Mouse (Mus musculus): Measurements from ENCODE around the gene Hsd3b1. TPM values are rescaled to one million over a fixed set of nuclear protein-coding genes. Genes with fewer than 3 reads are reported as not detected.

Gene Hsd3b1
- polyA plus RNA-seq, 1 experiment from 2014 or later: 0.26 TPM

Other genes with a start within 250 kb of the Hsd3b1 start
- gene Hsd3b5, start 229.5 kb downstream of the Hsd3b1 start, polyA plus RNA-seq (2015; fragmentation: Nextera tagmentation; extraction: Ambion mirVana): not detected in 2 replicates
- gene Hsd3b2, start 135.3 kb downstream of the Hsd3b1 start, polyA plus RNA-seq (2015; fragmentation: Nextera tagmentation; extraction: Ambion mirVana): not detected in 2 replicates
- not detected in 2 replicates for gene Hsd3b3, start 96.7 kb downstream of the Hsd3b1 start, polyA plus RNA-seq (2015; fragmentation: Nextera tagmentation; extraction: Ambion mirVana)
- 0.27 and 0.31 TPM in 2 replicates for gene Hsd3b6, start 45.4 kb downstream of the Hsd3b1 start, polyA plus RNA-seq (2015; fragmentation: Nextera tagmentation; extraction: Ambion mirVana)
- 0.07 TPM in 1 of 2 replicates, not detected in the other for gene Hao2, start 33.4 kb upstream of the Hsd3b1 start, polyA plus RNA-seq (2015; fragmentation: Nextera tagmentation; extraction: Ambion mirVana)

All from thymus, postnatal 0 days (tissue).